Mouse (Mus musculus): ENCODE results near the gene Xrcc2. TPM values are rescaled to one million over a fixed set of nuclear protein-coding genes. Genes with fewer than 3 reads are reported as not detected.

Gene Xrcc2
- total RNA-seq (2023; ENCODE audit: inconsistent age): 10.0 to 12.9 TPM (median 11.6 TPM) in 4 replicates

DNA sequence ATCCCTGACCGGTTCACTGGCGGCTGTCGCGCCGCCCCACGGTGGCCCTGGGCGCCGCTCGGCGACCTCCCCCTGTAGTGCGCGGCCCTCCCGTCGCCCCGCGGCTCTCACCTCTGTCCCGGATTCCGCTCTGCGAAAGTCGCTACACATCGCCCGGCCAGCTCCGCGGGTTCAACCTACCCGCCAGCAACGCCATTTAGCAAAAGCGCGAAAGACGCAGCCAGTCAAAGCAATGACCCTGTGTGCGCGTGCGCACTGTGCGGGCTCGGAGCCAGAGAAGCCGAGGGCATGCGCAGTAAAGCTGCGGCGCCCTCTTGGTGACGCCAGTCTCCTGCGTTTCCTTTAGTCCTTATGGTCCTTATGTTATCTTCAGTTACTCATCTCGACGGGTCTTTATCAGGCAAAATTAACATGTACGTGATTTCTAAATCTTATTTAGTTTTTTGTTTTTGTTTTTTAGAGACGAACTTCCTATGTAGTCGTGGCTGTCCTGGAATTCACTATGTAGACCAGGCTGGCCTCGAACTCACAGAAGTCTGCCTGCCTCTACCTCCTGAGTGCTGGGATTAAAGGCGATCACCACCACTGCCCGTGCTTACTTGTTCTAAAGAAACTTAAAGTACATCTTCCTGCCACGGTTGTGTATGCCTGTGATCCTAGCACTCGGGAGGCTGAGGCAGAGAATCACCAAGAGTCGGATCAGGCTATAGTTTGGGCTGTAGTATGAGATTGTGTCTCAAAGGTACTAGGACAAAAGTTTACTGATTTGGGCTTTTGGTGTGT lies at the start of gene Xrcc2:
Gene Xrcc2 (minus strand): TSS at position 259 of the 783 bp plus-strand sequence.

Other genes with a start within 250 kb of the Xrcc2 start
- gene Kmt2c, start 207.0 kb downstream of the Xrcc2 start, total RNA-seq (2023; ENCODE audit: inconsistent age): 139 to 154 TPM (median 148 TPM) in 4 replicates
- not detected in 4 replicates for gene Cct8l1, start 189.8 kb downstream of the Xrcc2 start, total RNA-seq (2023; ENCODE audit: inconsistent age)
- 5.1 to 10.1 TPM (median 8.1 TPM) in 4 replicates for gene Actr3b, start 54.2 kb upstream of the Xrcc2 start, total RNA-seq (2023; ENCODE audit: inconsistent age)
- gene Gm21663, start 236.6 kb upstream of the Xrcc2 start, total RNA-seq (2023; ENCODE audit: inconsistent age): not detected in 4 replicates
- gene Gm21671, start 248.6 kb upstream of the Xrcc2 start, total RNA-seq (2023; ENCODE audit: inconsistent age): not detected in 4 replicates